Mouse (Mus musculus) hindbrain, embryonic 10.5 days (tissue): ENCODE results near the gene Dnajc6. TPM values are rescaled to one million over a fixed set of nuclear protein-coding genes. Genes with fewer than 3 reads are reported as not detected.

Experiments
- DNase-seq: peaks from one replicate; pipeline ENCODE4 v3.0.0-alpha.2; 2017; ENCODE audit warnings: low spot score
- H3K27ac ChIP-seq: fragments of 300-500 bp; sonication (generic); 2 replicates; pipeline ENCODE4 v1.5.1; 2016; ENCODE audit warnings: mild to moderate bottlenecking, moderate library complexity
- H3K27me3 ChIP-seq: fragments of 300-500 bp; sonication (generic); 2 replicates; pipeline ENCODE4 v1.6.1; 2016; ENCODE audit warnings: mild to moderate bottlenecking; ENCODE audit not compliant: poor library complexity, insufficient read depth, severe bottlenecking
- H3K36me3 ChIP-seq: fragments of 300-500 bp; sonication (generic); 2 replicates; pipeline ENCODE4 v1.6.1; 2016; ENCODE audit warnings: mild to moderate bottlenecking, moderate library complexity
- H3K4me1 ChIP-seq: fragments of 300-500 bp; sonication (generic); replicated peaks from 2 replicates; pipeline ENCODE4 v1.6.1; 2016; ENCODE audit warnings: mild to moderate bottlenecking
- H3K4me3 ChIP-seq: fragments of 300-500 bp; sonication (generic); 2 replicates; pipeline ENCODE4 v1.5.1; 2016; ENCODE audit warnings: mild to moderate bottlenecking, moderate library complexity
- H3K9me3 ChIP-seq: fragments of 300-500 bp; sonication (generic); 2 replicates; pipeline ENCODE4 v1.6.1; 2016; ENCODE audit warnings: mild to moderate bottlenecking, moderate library complexity
- WGBS: fragments of 180-500 bp; shearing (Covaris S2); methylation state at CpG from one replicate; pipeline ENCODE4 v1.1.7; 2016; 5-methylcytosine and 5-hydroxymethylcytosine counted together
- polyA plus RNA-seq: library from polyadenylated mRNA; unstranded; fragments of >200 nt; fragmentation: Nextera tagmentation; extraction: Ambion mirVana; gene quantifications from 2 replicates; pipeline ENCODE4 v1.2.1, GENCODE M21; 2016

Dnajc6 gene
- 1.6 and 3.7 TPM in 2 replicates for polyA plus RNA-seq

- WGBS: 1% methylated on average over 56 of the region's 57 CpGs
- Histone ChIP-seq H3K4me1 (peaks cover 22% of the 10 kb centered on the region), H3K27ac (peak within 1 kb of the TSS; percentile 69), H3K27me3 (peaks cover 63% of the 10 kb centered on the region), H3K36me3 (no peaks in the 10 kb centered on the region), H3K9me3 (no peaks in the 10 kb centered on the region), H3K4me3 (peak within 1 kb of the TSS; percentile 64)
- DNase-seq: peak; percentile 55
Observed at GRCm38 (mm10) chr4:101496534-101497237, at the start of gene Dnajc6. TSS of gene Dnajc6 (plus strand) at chr4:101496648.

- Histone ChIP-seq H3K4me1 (no peaks in the 10 kb centered on the region), H3K36me3 (peaks cover 52% of the 10 kb centered on the region), H3K27me3 (no peaks in the 10 kb centered on the region), H3K27ac (no peak overlapping the region), H3K4me3 (no peak overlapping the region), H3K9me3 (no peaks in the 10 kb centered on the region)
- DNase-seq: no peak
- WGBS: 82% methylated on average over 8 of the region's 8 CpGs
Observed at GRCm38 (mm10) chr4:101448701-101449100, 47.7 kb upstream of the Dnajc6 start.

- Histone ChIP-seq H3K9me3 (no peaks in the 10 kb centered on the region), H3K27me3 (no peaks in the 10 kb centered on the region), H3K27ac (no peak overlapping the region), H3K4me3 (no peak overlapping the region), H3K36me3 (peaks cover 52% of the 10 kb centered on the region), H3K4me1 (no peaks in the 10 kb centered on the region)
- no peak for DNase-seq
- 94% methylated on average over 7 of the region's 7 CpGs for WGBS
Observed at GRCm38 (mm10) chr4:101449344-101449743, 47.1 kb upstream of the Dnajc6 start.

- Histone ChIP-seq H3K4me1 (no peaks in the 10 kb centered on the region), H3K4me3 (no peak overlapping the region), H3K27ac (no peak overlapping the region), H3K9me3 (no peaks in the 10 kb centered on the region), H3K27me3 (no peaks in the 10 kb centered on the region), H3K36me3 (peaks cover 52% of the 10 kb centered on the region)
- DNase-seq: no peak
- 94% methylated on average over 20 of the region's 20 CpGs for WGBS
Observed at GRCm38 (mm10) chr4:101450150-101450780, 46.2 kb upstream of the Dnajc6 start.

- Histone ChIP-seq H3K4me3 (no peak overlapping the region), H3K27ac (no peak overlapping the region), H3K4me1 (no peaks in the 10 kb centered on the region), H3K27me3 (no peaks in the 10 kb centered on the region), H3K9me3 (no peaks in the 10 kb centered on the region), H3K36me3 (peaks cover 52% of the 10 kb centered on the region)
- DNase-seq: no peak
- 96% methylated on average over 4 of the region's 4 CpGs for WGBS
Observed at GRCm38 (mm10) chr4:101451089-101451488, 45.4 kb upstream of the Dnajc6 start.

GRCm38 (mm10) chr4:101452829-101453228 lies 43.6 kb upstream of the Dnajc6 start:
- Histone ChIP-seq H3K27ac (no peak overlapping the region), H3K4me3 (no peak overlapping the region), H3K9me3 (no peaks in the 10 kb centered on the region), H3K36me3 (peaks cover 40% of the 10 kb centered on the region), H3K4me1 (no peaks in the 10 kb centered on the region), H3K27me3 (no peaks in the 10 kb centered on the region)
- no peak for DNase-seq
- 94% methylated on average over 9 of the region's 9 CpGs for WGBS

GRCm38 (mm10) chr4:101457176-101457575 lies 39.3 kb upstream of the Dnajc6 start:
- Histone ChIP-seq H3K27me3 (no peaks in the 10 kb centered on the region), H3K4me1 (no peaks in the 10 kb centered on the region), H3K36me3 (peaks cover 25% of the 10 kb centered on the region), H3K27ac (no peak overlapping the region), H3K4me3 (no peak overlapping the region), H3K9me3 (no peaks in the 10 kb centered on the region)
- DNase-seq: no peak
- WGBS: 93% methylated on average over 8 of the region's 8 CpGs

GRCm38 (mm10) chr4:101458341-101458740 lies 38.1 kb upstream of the Dnajc6 start:
- Histone ChIP-seq H3K27ac (no peak overlapping the region), H3K4me1 (no peaks in the 10 kb centered on the region), H3K4me3 (no peak overlapping the region), H3K27me3 (no peaks in the 10 kb centered on the region), H3K9me3 (no peaks in the 10 kb centered on the region), H3K36me3 (peaks cover 28% of the 10 kb centered on the region)
- 60% methylated on average over 2 of the region's 2 CpGs for WGBS
- peak; percentile 23 for DNase-seq

- Histone ChIP-seq H3K4me1 (no peaks in the 10 kb centered on the region), H3K36me3 (peaks cover 28% of the 10 kb centered on the region), H3K27me3 (no peaks in the 10 kb centered on the region), H3K27ac (no peak overlapping the region), H3K4me3 (no peak overlapping the region), H3K9me3 (no peaks in the 10 kb centered on the region)
- DNase-seq: no peak
- WGBS: 90% methylated on average over 4 of the region's 4 CpGs
Observed at GRCm38 (mm10) chr4:101459358-101459757, 37.1 kb upstream of the Dnajc6 start.

- Histone ChIP-seq H3K27ac (no peak overlapping the region), H3K27me3 (no peaks in the 10 kb centered on the region), H3K4me3 (no peak overlapping the region), H3K4me1 (no peaks in the 10 kb centered on the region), H3K36me3 (peaks cover 33% of the 10 kb centered on the region), H3K9me3 (no peaks in the 10 kb centered on the region)
- 85% methylated on average over 1 of the region's 1 CpGs for WGBS
- no peak for DNase-seq
Observed at GRCm38 (mm10) chr4:101460114-101460513, 36.3 kb upstream of the Dnajc6 start.

GRCm38 (mm10) chr4:101462065-101462464 lies 34.4 kb upstream of the Dnajc6 start:
- Histone ChIP-seq H3K27ac (no peak overlapping the region), H3K36me3 (peaks cover 41% of the 10 kb centered on the region), H3K9me3 (no peaks in the 10 kb centered on the region), H3K4me3 (no peak overlapping the region), H3K27me3 (no peaks in the 10 kb centered on the region), H3K4me1 (no peaks in the 10 kb centered on the region)
- WGBS: 92% methylated on average over 2 of the region's 2 CpGs
- no peak for DNase-seq

- H3K27ac ChIP-seq: no peak overlapping the region
- 80% methylated on average over 3 of the region's 3 CpGs for WGBS
- no peaks in the 10 kb centered on the region for H3K27me3 ChIP-seq
- no peaks in the 10 kb centered on the region for H3K9me3 ChIP-seq
- H3K36me3 ChIP-seq: peaks cover 34% of the 10 kb centered on the region
- no peaks in the 10 kb centered on the region for H3K4me1 ChIP-seq
- no peak for DNase-seq
- H3K4me3 ChIP-seq: no peak overlapping the region
Observed at GRCm38 (mm10) chr4:101466264-101466663, 30.2 kb upstream of the Dnajc6 start.

- Histone ChIP-seq H3K27me3 (no peaks in the 10 kb centered on the region), H3K36me3 (peaks cover 13% of the 10 kb centered on the region), H3K9me3 (no peaks in the 10 kb centered on the region), H3K27ac (no peak overlapping the region), H3K4me1 (no peaks in the 10 kb centered on the region), H3K4me3 (no peak overlapping the region)
- 91% methylated on average over 5 of the region's 5 CpGs for WGBS
- DNase-seq: no peak
Observed at GRCm38 (mm10) chr4:101469242-101469641, 27.2 kb upstream of the Dnajc6 start.
